Mouse (Mus musculus): ENCODE results near the gene Nlgn1.

GRCm38 (mm10) chr3:26332400-26333238 lies at the start of gene Nlgn1:
- TF ChIP-seq POLR2A (IDR thresholded peaks at IDR 0.05; ENCODE audit: borderline replicate concordance, extremely low read depth, low read depth, low read length) (no peak), CTCF (IDR thresholded peaks at IDR 0.05; ENCODE audit: insufficient read depth, low read length) (no peak)
